Mouse (Mus musculus) lung, postnatal 25 days (tissue): ENCODE results near the gene Ptpn13.

Experiments
- DNase-seq: peaks from one replicate; pipeline ENCODE4 v3.0.0; 2022; ENCODE audit warnings: low spot score

Gene Ptpn13

DNA sequence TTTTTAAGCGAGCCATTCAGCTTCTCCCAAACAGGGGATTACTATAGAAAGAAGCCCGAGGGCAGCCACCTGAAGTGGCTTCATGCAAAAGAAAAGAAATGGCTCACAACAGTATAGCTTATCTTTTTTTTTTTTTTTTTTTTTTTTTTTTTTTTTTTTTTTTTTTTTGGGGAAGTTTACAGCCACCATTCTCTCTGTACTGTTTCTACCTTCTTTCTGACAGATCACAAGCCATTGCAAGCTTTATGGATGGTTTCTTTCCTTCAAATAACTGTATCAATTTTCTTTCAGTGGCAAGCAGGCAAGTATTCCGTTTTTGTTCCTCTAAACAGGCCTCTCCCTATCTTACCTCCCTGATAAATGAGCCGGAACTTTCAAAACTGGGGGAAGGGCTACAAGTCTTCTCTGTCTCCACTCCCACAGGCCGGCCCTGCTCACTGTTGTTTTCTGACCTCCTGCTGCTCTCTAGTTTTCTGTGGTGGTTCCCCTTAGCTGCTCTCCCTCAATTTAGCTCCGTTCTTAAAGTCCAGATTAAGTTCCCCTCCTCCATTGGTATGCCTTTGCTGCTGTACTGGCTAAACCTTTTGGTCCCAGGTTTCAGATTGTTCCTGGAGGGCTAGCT lies 1.6 kb upstream of the Ptpn13 start:
- no peak for DNase-seq

DNA sequence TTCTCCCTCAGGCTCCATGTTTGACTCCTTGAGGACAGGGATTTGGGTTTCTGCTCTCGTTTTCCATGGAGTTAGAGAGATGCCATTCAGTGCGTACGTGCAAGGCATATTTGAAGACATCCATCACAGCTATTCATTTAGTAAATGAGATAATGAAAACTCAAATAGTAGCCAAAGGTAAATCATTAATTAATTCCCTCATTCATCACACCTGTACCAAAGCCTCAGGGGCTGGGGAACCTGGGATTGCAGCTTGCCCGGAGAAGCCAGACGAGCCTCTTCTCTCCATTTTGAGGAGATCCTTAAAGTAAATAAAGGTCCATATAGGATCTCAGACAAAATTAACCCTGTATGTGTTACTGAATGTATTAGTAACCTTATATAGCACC lies 1.1 kb upstream of the Ptpn13 start:
- no peak for DNase-seq

DNA sequence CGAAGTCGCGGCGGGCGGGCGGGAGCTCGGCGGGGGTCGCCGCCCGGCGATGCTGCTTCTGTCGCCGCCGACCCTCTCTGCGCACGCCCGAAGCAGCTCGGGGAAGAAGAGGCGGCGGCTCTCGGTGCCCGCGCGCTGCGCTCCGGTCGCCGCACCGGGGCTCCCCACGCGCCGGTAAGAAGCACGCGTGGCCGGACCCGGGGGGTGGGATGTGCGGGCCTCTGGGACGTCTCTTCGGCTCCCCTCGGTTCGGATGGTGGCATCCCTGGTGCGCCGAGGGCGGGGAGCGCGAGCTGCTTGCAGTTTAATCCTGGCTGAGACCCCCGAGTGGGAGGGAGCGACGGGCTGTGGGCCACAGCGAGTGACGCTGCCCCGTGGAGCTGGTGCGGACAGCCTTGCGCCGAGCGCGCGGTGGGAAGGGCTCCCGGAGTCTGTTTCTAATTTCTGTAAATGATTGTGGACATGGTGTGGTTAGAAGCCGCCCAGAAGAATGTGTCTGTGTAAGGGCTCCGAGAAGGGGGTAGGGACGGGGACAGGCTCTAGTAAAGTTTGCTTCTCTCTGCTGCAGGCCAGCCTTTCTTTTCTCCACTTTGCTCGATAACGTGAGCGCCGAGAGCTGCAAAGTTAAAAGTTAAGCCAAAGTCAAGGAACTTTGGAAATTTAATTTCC lies 505 bp downstream of the Ptpn13 start:
- peak; percentile 27 for DNase-seq

- no peak for DNase-seq
These were observed 1.3 kb downstream of the Ptpn13 start for GRCm38 (mm10) chr5:103426250-103426649.

GRCm38 (mm10) chr5:103430986-103431385 lies 6.0 kb downstream of the Ptpn13 start:
- DNase-seq = no peak

GRCm38 (mm10) chr5:103431479-103431878 lies 6.5 kb downstream of the Ptpn13 start:
- DNase-seq = no peak

GRCm38 (mm10) chr5:103436039-103436944 lies 11.3 kb downstream of the Ptpn13 start:
- DNase-seq = peak; percentile 60

GRCm38 (mm10) chr5:103437714-103438113 lies 12.7 kb downstream of the Ptpn13 start:
- DNase-seq = no peak

DNA sequence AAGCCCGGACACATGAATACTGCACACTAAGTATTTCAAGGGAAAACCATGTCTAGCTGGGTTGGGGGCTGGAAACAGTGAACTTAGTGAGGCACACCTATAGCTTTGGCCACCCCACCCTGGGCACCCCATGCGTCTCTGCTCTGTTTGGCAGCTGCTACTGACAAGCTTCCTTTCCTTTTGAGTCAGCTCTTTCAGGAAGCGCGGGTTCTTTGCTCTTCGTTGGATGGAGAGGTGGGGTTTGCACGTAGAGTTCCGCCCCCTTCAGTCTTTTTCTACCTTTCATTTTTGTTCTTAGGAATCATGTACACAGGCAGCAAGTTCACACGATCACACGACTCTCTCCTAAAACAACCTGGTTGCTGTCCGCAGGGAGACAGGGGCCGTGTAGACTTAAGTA lies 14.2 kb downstream of the Ptpn13 start:
- no peak for DNase-seq

DNA sequence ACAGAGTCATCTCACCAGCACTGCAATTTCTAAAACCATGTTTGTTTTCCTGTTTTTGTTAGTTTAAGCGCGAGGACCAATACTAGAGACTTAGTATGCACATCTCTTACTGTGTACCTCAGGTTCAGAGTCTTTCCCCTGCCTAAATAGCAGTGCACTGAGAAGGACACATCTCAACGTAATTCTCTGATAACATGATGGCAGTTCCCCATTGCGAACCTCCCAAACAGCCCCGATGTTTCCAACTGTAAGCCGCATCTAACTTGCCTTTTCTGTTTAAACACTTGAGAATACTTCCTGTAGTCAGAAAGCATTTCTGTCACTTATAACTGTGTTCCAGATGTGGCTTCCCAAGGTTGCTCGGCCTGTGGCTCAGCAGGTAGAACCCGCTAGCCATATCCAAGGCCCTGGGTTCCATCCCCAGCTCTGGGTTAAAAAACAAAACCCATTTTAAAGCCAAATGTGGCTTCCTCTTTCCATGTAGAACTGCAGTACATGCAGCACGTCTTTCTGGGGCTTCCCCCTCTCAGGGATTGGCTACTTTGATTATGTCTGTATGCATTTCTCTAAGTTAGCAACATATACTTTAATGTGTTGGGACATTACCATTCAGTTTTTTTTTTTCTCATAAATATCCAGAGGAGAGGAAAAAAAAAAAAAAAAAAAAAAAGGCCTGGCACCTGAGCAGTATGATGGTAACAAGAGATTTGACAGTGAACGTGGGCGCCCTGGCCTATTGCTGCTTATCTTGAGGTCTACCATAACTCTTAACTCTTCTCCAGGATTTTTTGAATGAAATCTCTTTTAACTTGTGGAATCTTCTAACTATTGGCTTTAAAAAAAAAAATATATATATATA lies 15.7 kb downstream of the Ptpn13 start:
- no peak for DNase-seq

- no peak for DNase-seq
These were observed 16.7 kb downstream of the Ptpn13 start for GRCm38 (mm10) chr5:103441706-103442105.

DNA sequence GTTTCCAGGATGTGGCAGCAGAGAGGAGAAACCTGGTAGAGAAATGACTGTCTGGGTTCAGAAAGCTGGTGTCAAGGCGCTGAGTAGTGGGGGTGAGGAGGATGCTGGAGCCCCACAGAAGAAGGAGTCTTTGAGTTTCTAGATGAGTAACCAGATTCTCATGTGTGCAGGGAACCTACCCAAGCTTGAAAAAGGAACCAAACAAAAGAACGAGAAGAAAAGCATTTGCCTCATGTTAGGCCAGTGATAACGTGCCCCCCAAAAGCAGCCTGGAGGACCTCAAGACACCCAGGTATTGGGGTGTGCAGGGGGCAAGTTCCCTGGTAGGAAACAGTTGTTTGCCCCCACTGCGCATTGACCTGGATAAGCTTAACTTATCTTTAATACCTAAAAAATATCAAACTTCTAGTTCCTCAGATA lies 17.3 kb downstream of the Ptpn13 start:
- no peak for DNase-seq

- DNase-seq = no peak
These were observed 17.9 kb downstream of the Ptpn13 start for GRCm38 (mm10) chr5:103442921-103443320.

DNA sequence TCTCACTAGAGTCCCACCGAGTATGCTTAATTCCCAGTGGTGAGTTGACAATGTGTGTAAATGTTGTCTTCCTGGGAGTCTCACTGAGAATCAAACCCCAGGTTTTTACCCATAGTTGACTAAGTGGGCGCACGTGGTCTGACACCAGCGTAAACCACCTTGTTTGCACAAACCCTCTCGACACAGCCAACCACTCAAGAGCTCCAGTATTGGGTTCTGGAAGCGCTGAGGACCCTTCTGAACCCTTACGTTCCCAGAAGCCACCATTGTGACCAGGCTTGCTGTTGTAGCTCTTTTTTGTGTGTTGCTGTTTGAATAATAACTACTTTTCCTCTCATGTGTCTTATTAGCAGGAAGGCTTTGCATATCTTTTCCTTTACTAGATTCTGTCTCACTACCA lies 20.4 kb downstream of the Ptpn13 start:
- DNase-seq = peak; percentile 32

- no peak for DNase-seq
These were observed 22.9 kb downstream of the Ptpn13 start for GRCm38 (mm10) chr5:103447806-103448416.

DNA sequence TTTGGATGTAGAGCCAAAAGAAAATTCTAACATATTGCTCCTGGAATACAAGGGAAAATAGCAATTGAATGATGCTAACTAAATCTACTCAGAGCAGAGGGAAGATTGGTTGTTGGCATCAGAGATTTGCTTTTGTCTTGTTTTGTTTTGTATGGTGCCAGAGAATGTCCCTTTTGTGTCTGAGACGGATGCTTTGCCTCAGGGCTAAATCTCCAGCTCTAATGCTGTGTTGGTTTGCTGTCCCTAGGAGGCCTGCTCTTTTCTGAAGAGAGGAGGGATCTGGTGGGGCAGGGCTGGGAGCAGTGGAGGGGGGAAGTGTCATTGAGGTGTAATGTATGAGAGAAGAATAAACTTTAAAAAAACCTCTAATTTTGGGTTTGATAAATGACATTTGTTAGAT lies 23.5 kb downstream of the Ptpn13 start:
- DNase-seq = no peak

DNA sequence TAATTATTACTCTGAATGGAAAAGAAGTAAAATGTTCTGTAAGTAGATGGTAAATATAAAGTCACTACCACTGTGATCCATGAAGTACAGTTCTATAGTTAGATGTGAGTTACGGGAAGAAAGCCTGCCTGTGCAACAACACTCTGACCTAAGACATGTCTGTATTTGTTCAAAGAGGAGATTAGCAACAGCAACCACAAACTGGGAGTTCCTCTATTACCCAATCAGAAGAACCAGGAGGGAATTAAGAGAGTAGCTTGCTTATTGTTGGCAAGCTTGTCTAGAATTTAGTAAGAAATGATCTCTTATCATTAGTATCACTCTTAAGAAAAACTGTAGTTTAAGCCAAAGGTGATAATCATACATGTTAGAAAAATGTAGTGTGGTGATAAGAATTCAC lies 25.7 kb downstream of the Ptpn13 start:
- no peak for DNase-seq

GRCm38 (mm10) chr5:103453361-103454140 lies 28.6 kb downstream of the Ptpn13 start:
- no peak for DNase-seq

- DNase-seq = peak; percentile 22
These were observed 31.8 kb downstream of the Ptpn13 start for GRCm38 (mm10) chr5:103456794-103457193.

DNA sequence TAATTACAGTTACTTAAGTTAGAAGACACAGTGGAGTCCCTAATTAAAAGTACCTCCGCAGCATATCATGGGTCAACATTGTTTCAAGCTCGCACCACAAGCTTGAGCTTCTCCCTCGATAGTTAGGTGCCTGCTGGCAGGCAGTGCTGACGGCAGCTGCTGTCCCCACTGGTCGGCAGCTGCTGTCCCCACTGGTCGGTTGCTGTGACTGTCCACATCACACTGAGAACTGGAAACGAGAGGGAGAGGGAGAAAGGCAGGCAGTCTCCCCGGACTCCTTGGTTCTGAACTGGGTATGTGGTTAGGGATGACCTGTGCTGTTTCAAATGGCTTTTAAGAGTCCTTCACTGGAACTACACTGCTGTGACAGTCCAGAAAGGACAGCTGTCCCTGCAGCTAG lies 33.4 kb downstream of the Ptpn13 start:
- DNase-seq = no peak
